Mouse (Mus musculus): ENCODE data around the gene Anks3. TPM values are rescaled to one million over a fixed set of nuclear protein-coding genes. Genes with fewer than 3 reads are reported as not detected.
A peak's percentile ranks its signal among the peaks of the same experiment; 100 is the strongest.

Gene Anks3
- polyA plus RNA-seq, 1 experiment from 2014 or later = 41.3 TPM

DNA sequence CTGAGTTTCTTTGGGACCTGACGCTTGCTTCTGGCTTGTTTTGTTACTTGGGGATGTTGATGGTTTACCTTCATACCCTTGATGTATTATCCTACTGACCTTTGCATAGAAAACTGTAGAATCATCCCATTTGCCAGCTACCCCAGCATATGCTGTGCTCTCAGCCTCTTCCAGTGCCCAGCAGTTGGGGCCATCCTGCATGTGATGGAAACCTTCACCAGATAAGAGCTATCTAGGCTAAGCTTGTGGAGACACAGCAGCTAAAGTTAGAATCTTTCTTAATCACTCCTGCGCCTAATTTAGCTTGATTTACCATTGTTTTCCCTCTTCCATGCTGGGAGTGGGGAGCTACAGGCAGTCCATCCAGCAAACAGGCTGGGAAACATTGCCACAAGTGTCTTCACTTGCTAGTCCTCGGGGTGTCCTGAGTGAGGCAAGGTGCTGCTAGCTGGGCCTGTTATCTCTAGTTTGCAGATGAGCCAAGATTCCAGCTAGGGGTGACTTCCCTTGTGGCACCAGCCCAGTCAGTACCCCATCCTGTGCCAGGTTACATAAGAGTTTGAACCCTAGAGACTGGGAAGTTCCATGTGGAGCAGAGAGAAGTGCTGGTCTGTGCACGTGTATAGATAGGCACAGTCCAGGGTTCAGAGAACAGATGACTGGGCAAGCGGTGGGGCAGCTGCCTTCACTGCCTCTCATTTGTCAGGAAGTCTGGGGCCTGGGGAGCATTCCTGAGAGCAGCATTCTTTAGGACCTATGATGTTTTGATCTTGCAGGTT, 67.6 kb downstream of the Anks3 start:
- H3K27ac ChIP-seq (ENCODE audit: low read length) = peak overlapping the region; percentile 52
- H3K4me2 ChIP-seq (ENCODE audit: low read depth, low read length) = no peak overlapping the region
- 67% methylated on average over 5 of the region's 5 CpGs for WGBS
- H3K9me3 ChIP-seq (ENCODE audit: control insufficient read depth, low read length) = no peaks in the 10 kb centered on the region
- no peaks in the 10 kb centered on the region for H3K36me3 ChIP-seq (ENCODE audit: control insufficient read depth, insufficient read depth, low read length)
- no peak overlapping the region for H3K9ac ChIP-seq (ENCODE audit: low read depth, low read length)
- H3K4me1 ChIP-seq (ENCODE audit: control insufficient read depth, insufficient read depth, low read length) = peaks cover 21% of the 10 kb centered on the region
- H3K4me3 ChIP-seq (ENCODE audit: low read length) = no peak overlapping the region
- H3K27me3 ChIP-seq (replicated peaks; ENCODE audit: control insufficient read depth, insufficient read depth, low read length) = no peaks in the 10 kb centered on the region
- peak; percentile 92 for ATAC-seq

DNA sequence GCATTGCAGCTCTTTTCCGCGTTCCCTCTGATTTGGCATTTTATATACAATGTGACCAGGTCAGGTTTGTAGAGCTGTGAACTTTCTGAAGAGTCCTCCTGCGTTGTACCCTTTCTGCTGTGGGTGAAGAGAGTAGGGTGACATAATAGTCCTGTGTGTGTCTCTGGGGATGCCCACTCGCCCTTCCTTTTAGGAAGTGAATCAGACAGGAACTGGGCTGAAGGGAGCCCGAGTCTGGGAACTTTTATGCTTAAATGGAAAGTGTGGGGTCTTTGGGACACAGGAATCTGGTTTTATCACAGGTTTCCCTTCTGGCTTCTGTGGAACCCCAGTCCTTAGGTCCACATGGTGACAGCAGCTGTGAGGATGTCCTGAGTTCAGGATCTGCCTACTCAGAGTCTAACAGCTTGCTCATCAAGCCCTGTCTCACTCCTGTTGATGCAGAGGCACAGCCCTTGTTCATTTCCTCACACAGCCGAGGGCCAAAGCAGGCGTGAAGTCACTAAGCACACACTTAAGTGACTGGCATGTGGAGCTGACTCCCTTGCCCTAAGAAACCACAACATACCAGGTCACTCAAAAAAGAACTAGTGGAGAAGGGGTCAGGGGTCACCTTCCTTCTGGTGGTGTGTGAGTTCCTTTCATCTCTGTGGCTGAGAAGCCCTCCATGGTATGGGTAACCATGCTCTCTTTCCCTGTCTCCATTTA, 69.7 kb downstream of the Anks3 start:
- no peak overlapping the region for H3K4me3 ChIP-seq (ENCODE audit: low read length)
- no peaks in the 10 kb centered on the region for H3K36me3 ChIP-seq (ENCODE audit: control insufficient read depth, insufficient read depth, low read length)
- H3K9me3 ChIP-seq (ENCODE audit: control insufficient read depth, low read length) = no peaks in the 10 kb centered on the region
- H3K4me2 ChIP-seq (ENCODE audit: low read depth, low read length) = no peak overlapping the region
- H3K4me1 ChIP-seq (ENCODE audit: control insufficient read depth, insufficient read depth, low read length) = peaks cover 21% of the 10 kb centered on the region
- no peaks in the 10 kb centered on the region for H3K27me3 ChIP-seq (replicated peaks; ENCODE audit: control insufficient read depth, insufficient read depth, low read length)
- ATAC-seq = no peak
- H3K27ac ChIP-seq (ENCODE audit: low read length) = no peak overlapping the region
- 87% methylated on average over 7 of the region's 7 CpGs for WGBS
- no peak overlapping the region for H3K9ac ChIP-seq (ENCODE audit: low read depth, low read length)

- Histone ChIP-seq H3K4me1 (ENCODE audit: control insufficient read depth, insufficient read depth, low read length) (peaks cover 25% of the 10 kb centered on the region), H3K36me3 (ENCODE audit: control insufficient read depth, insufficient read depth, low read length) (no peaks in the 10 kb centered on the region), H3K9ac (ENCODE audit: low read depth, low read length) (no peak overlapping the region), H3K9me3 (ENCODE audit: control insufficient read depth, low read length) (no peaks in the 10 kb centered on the region), H3K27me3 (replicated peaks; ENCODE audit: control insufficient read depth, insufficient read depth, low read length) (no peaks in the 10 kb centered on the region), H3K4me3 (ENCODE audit: low read length) (no peak overlapping the region), H3K27ac (ENCODE audit: low read length) (no peak overlapping the region), H3K4me2 (ENCODE audit: low read depth, low read length) (no peak overlapping the region)
- no peak for ATAC-seq
- 83% methylated on average over 6 of the region's 6 CpGs for WGBS
Measured at GRCm38 (mm10) chr16:4892171-4892570, 71.8 kb downstream of the Anks3 start.

Other genes starting within 250 kb of the Anks3 start
- gene Nmral1, start 244.8 kb downstream of the Anks3 start, polyA plus RNA-seq (2015; fragmentation: Nextera tagmentation; extraction: Ambion mirVana) = 35.3 and 45.9 TPM in 2 replicates
- 87.5 and 88.7 TPM in 2 replicates for gene Hmox2, start 237.8 kb downstream of the Anks3 start, polyA plus RNA-seq (2015; fragmentation: Nextera tagmentation; extraction: Ambion mirVana)
- 97.2 and 100 TPM in 2 replicates for gene Cdip1, start 173.9 kb downstream of the Anks3 start, polyA plus RNA-seq (2015; fragmentation: Nextera tagmentation; extraction: Ambion mirVana)
- gene 4930562C15Rik, start 128.8 kb downstream of the Anks3 start, polyA plus RNA-seq (2015; fragmentation: Nextera tagmentation; extraction: Ambion mirVana) = 0.09 and 0.22 TPM in 2 replicates
- 33.7 and 35.5 TPM in 2 replicates for gene Ubald1, start 83.9 kb downstream of the Anks3 start, polyA plus RNA-seq (2015; fragmentation: Nextera tagmentation; extraction: Ambion mirVana)
- 82.7 and 84.6 TPM in 2 replicates for gene Mgrn1, start 78.0 kb downstream of the Anks3 start, polyA plus RNA-seq (2015; fragmentation: Nextera tagmentation; extraction: Ambion mirVana)
- gene Nudt16l1, start 25.4 kb downstream of the Anks3 start, polyA plus RNA-seq (2015; fragmentation: Nextera tagmentation; extraction: Ambion mirVana) = 144 TPM in 2 replicates
- gene Sept12, start 33.6 kb upstream of the Anks3 start, polyA plus RNA-seq (2015; fragmentation: Nextera tagmentation; extraction: Ambion mirVana) = 0.11 TPM in 1 of 2 replicates, not detected in the other
- gene Smim22, start 43.1 kb upstream of the Anks3 start, polyA plus RNA-seq (2015; fragmentation: Nextera tagmentation; extraction: Ambion mirVana) = 133 and 146 TPM in 2 replicates
- gene Rogdi, start 49.3 kb upstream of the Anks3 start, polyA plus RNA-seq (2015; fragmentation: Nextera tagmentation; extraction: Ambion mirVana) = 51.6 TPM in 2 replicates
- gene Glyr1, start 85.7 kb upstream of the Anks3 start, polyA plus RNA-seq (2015; fragmentation: Nextera tagmentation; extraction: Ambion mirVana) = 139 and 140 TPM in 2 replicates
- gene Ubn1, start 85.9 kb upstream of the Anks3 start, polyA plus RNA-seq (2015; fragmentation: Nextera tagmentation; extraction: Ambion mirVana) = 11.1 and 12.4 TPM in 2 replicates
- gene Ppl, start 168.2 kb upstream of the Anks3 start, polyA plus RNA-seq (2015; fragmentation: Nextera tagmentation; extraction: Ambion mirVana) = 3.1 and 3.4 TPM in 2 replicates
- gene Sec14l5, start 182.9 kb upstream of the Anks3 start, polyA plus RNA-seq (2015; fragmentation: Nextera tagmentation; extraction: Ambion mirVana) = 0.05 TPM in 1 of 2 replicates, not detected in the other
- 39.5 and 42.2 TPM in 2 replicates for gene Nagpa, start 239.8 kb upstream of the Anks3 start, polyA plus RNA-seq (2015; fragmentation: Nextera tagmentation; extraction: Ambion mirVana)